8 mouse cellular contexts compared by ENCODE assay signal in the genomic region with DNA sequence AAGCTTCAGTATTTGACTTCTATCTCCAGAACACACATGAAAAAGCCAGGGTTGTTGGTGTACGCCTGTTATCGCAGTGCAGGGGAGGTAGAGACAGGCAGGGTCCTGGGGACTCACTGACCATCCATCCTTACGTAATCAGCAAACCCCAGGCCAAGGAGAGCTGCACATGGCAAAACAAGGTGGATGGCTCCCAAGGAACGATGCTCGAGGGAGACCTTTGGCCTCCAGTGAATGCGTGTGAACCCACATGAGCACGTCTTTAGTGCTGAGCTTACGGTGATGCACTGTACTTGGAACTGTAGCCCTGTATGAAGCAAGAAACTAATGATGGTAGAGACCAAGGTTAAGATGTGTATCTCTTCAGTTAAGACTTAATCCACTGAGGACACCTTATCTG.
"Had no signal": no experiment of that assay in that cellular context is flagged by ENCODE, and none has a peak within 500 bp of the region (broad histone marks: within the 10 kb centered on the region; RNA-seq: fewer than 3 reads in every experiment).

No protein-coding gene starts in this region.

- ATAC-seq: midbrain, embryonic 13.5 days had no signal

- H3K9me3 ChIP-seq: limb, embryonic 13.5 days; midbrain, embryonic 13.5 days had no signal

- H3K36me3 ChIP-seq: limb, embryonic 13.5 days; midbrain, embryonic 13.5 days had no signal

- H3K27me3 ChIP-seq: limb, embryonic 13.5 days; midbrain, embryonic 13.5 days had no signal

- H3K4me2 ChIP-seq: limb, embryonic 13.5 days; midbrain, embryonic 13.5 days had no signal

- DNase-seq: left cerebral cortex, postnatal 4 days; lung, adult 18-20 months; right cerebral cortex, postnatal 25 days; thymus, postnatal 36 days had no signal

- H3K27ac ChIP-seq: kidney, postnatal 0 days; limb, embryonic 13.5 days; liver, embryonic 14.5 days; midbrain, embryonic 13.5 days had no signal

- H3K4me3 ChIP-seq: limb, embryonic 13.5 days; midbrain, embryonic 13.5 days had no signal

- H3K9ac ChIP-seq: limb, embryonic 13.5 days; liver, embryonic 14.5 days; midbrain, embryonic 13.5 days had no signal
